Mouse (Mus musculus): ENCODE measurements at regions not wholly inside any gene's neighbourhood (a gene's known extent, or its start where the extent isn't known, plus 50 kb on each side); places are given as distances from the start of the nearest gene placed in this dataset.

- no peak for ATAC-seq (ENCODE audit: poor library complexity, severe bottlenecking)
These were observed 59.4 kb upstream of the E2f3 start for GRCm38 (mm10) chr13:30045225-30045624.

GRCm38 (mm10) chr13:30044790-30045189 is 58.9 kb upstream of the E2f3 start:
- ATAC-seq (ENCODE audit: poor library complexity, severe bottlenecking) = no peak

GRCm38 (mm10) chr13:30042689-30043320 is 56.9 kb upstream of the E2f3 start:
- peak; percentile 89 for ATAC-seq (ENCODE audit: poor library complexity, severe bottlenecking)

GRCm38 (mm10) chr13:30041501-30042295 is 55.8 kb upstream of the E2f3 start:
- ATAC-seq (ENCODE audit: poor library complexity, severe bottlenecking) = peak; percentile 34; the same call in 1 of the 2 replicates

GRCm38 (mm10) chr13:30040288-30040687 is 54.4 kb upstream of the E2f3 start:
- no peak for ATAC-seq (ENCODE audit: poor library complexity, severe bottlenecking)

- no peak for ATAC-seq (ENCODE audit: poor library complexity, severe bottlenecking)
These were observed 53.9 kb upstream of the E2f3 start for GRCm38 (mm10) chr13:30039791-30040190.

- ATAC-seq (ENCODE audit: poor library complexity, severe bottlenecking) = no peak
These were observed 50.7 kb upstream of the E2f3 start for GRCm38 (mm10) chr13:30036561-30036960.

GRCm38 (mm10) chr13:30036071-30036470 is 50.2 kb upstream of the E2f3 start:
- no peak for ATAC-seq (ENCODE audit: poor library complexity, severe bottlenecking)

Data from megakaryocyte, adult 5-6 weeks (primary cell).